In genomic region chr11:115286201-115286993, GRCm38 (mm10) we compare ENCODE assay signal across 21 mouse cellular contexts. TPM values are rescaled to one million over a fixed set of nuclear protein-coding genes. Genes with fewer than 3 reads are reported as not detected.
DNase-seq lines count a peak whose midpoint lies in the region; ATAC-seq and TF ChIP-seq lines count a peak whose summit lies in the region.
"Had no signal": no experiment of that assay in that cellular context is flagged by ENCODE, and none has a peak within 500 bp of the region (broad histone marks: within the 10 kb centered on the region; RNA-seq: fewer than 3 reads in every experiment).

No protein-coding gene starts in this region.

- no peaks in the 10 kb centered on the region for H3K36me3 ChIP-seq in midbrain, embryonic 15.5 days (replicated peaks)
- no peaks in the 10 kb centered on the region for H3K36me3 ChIP-seq in midbrain, embryonic 10.5 days
- H3K36me3 ChIP-seq in midbrain, postnatal 0 days (ENCODE audit: insufficient read depth, low read length), result no peaks in the 10 kb centered on the region
- H3K36me3 ChIP-seq: embryonic facial prominence, embryonic 10.5 days; neural tube, embryonic 12.5 days had no signal

- no peak for DNase-seq in frontal cortex, postnatal 10 days (ENCODE audit: low spot score in 2 of 2)
- no peak for DNase-seq in midbrain, embryonic 10.5 days (ENCODE audit: low spot score)
- DNase-seq in brain, adult 2 months (ENCODE audit: low read depth, low spot score), result peak; percentile 56
- DNase-seq in midbrain, postnatal 0 days (ENCODE audit: low spot score), result peak; percentile 49
- DNase-seq in retina, embryonic 14.5 days (ENCODE audit: low spot score), result no peak
- DNase-seq: adrenal gland, postnatal 10 days; heart, adult 2 months; heart, postnatal 10 days; kidney, postnatal 14 days; layer of hippocampus, postnatal 36 days; lung, adult 2 months; thymus, postnatal 36 days had no signal

- H3K9me3 ChIP-seq in midbrain, embryonic 15.5 days, result no peaks in the 10 kb centered on the region
- H3K9me3 ChIP-seq in midbrain, embryonic 10.5 days (replicated peaks), result no peaks in the 10 kb centered on the region
- no peaks in the 10 kb centered on the region for H3K9me3 ChIP-seq in midbrain, postnatal 0 days (ENCODE audit: low read length)
- H3K9me3 ChIP-seq: embryonic facial prominence, embryonic 10.5 days; neural tube, embryonic 12.5 days had no signal

- peak overlapping the region; percentile 45; the same call in 1 of the 2 replicates for H3K27ac ChIP-seq in midbrain, embryonic 15.5 days
- no peak overlapping the region for H3K27ac ChIP-seq in midbrain, embryonic 10.5 days (replicated peaks)
- H3K27ac ChIP-seq in midbrain, postnatal 0 days (ENCODE audit: low read depth, low read length), result peak overlapping the region; percentile 52
- H3K27ac ChIP-seq: embryonic facial prominence, embryonic 10.5 days; heart, adult 2 months; neural tube, embryonic 12.5 days had no signal

- 71% methylated on average over 19 of the region's 19 CpGs for WGBS in midbrain, embryonic 15.5 days
- 81% methylated on average over 19 of the region's 19 CpGs for WGBS in midbrain, embryonic 10.5 days
- 66% methylated on average over 19 of the region's 19 CpGs for WGBS in midbrain, postnatal 0 days

- no peak for TF ChIP-seq CTCF in midbrain, postnatal 0 days (IDR thresholded peaks at IDR 0.05)

- H3K4me1 ChIP-seq in midbrain, embryonic 15.5 days, result no peaks in the 10 kb centered on the region
- 0 out of 2 replicates have a peak, but pooled peaks cover 3% of the 10 kb centered on the region for H3K4me1 ChIP-seq in midbrain, embryonic 10.5 days
- H3K4me1 ChIP-seq in midbrain, postnatal 0 days (ENCODE audit: insufficient read depth, low read length), result no peaks in the 10 kb centered on the region

- H3K4me2 ChIP-seq in midbrain, embryonic 15.5 days, result no peak overlapping the region
- H3K4me2 ChIP-seq in midbrain, postnatal 0 days (ENCODE audit: low read depth, low read length, poor library complexity, severe bottlenecking), result no peak overlapping the region
- H3K4me2 ChIP-seq: neural tube, embryonic 12.5 days had no signal

- no peak overlapping the region for H3K9ac ChIP-seq in midbrain, embryonic 15.5 days
- no peak overlapping the region for H3K9ac ChIP-seq in midbrain, postnatal 0 days (replicated peaks; ENCODE audit: low read length, poor library complexity, severe bottlenecking)
- H3K9ac ChIP-seq: neural tube, embryonic 12.5 days had no signal

- peak; percentile 79 for ATAC-seq in frontal cortex, adult (ENCODE audit: low TSS enrichment)
- no peak; the same call in 1 of the 2 replicates for ATAC-seq in midbrain, embryonic 15.5 days (replicated peaks)
- peak; percentile 42; the same call in 1 of the 2 replicates for ATAC-seq in midbrain, postnatal 0 days (ENCODE audit: low FRiP score)
- ATAC-seq: intestine, postnatal 0 days; Patski had no signal

- no peaks in the 10 kb centered on the region for H3K27me3 ChIP-seq in midbrain, embryonic 15.5 days (replicated peaks)
- no peaks in the 10 kb centered on the region for H3K27me3 ChIP-seq in midbrain, embryonic 10.5 days (ENCODE audit: low read depth, poor library complexity, severe bottlenecking)
- H3K27me3 ChIP-seq in midbrain, postnatal 0 days (ENCODE audit: insufficient read depth, low read length), result no peaks in the 10 kb centered on the region
- H3K27me3 ChIP-seq: neural tube, embryonic 12.5 days; Patski had no signal

- no peak overlapping the region for H3K4me3 ChIP-seq in midbrain, embryonic 15.5 days
- no peak overlapping the region for H3K4me3 ChIP-seq in midbrain, embryonic 10.5 days
- H3K4me3 ChIP-seq in midbrain, postnatal 0 days (ENCODE audit: low read depth, low read length), result no peak overlapping the region
- H3K4me3 ChIP-seq: embryonic facial prominence, embryonic 10.5 days; heart, adult 2 months; neural tube, embryonic 12.5 days had no signal

RNA-seq across cellular contexts. Expression of gene Fdxr, which starts 9.5 kb away (rescaled TPM):
- polyA plus RNA-seq in midbrain, embryonic 15.5 days (2015; fragmentation: Nextera tagmentation; extraction: Ambion mirVana), result 21.5 and 22.1 TPM in 2 replicates
- polyA plus RNA-seq in midbrain, embryonic 10.5 days (2016; fragmentation: Nextera tagmentation; extraction: Ambion mirVana), result 16.7 and 19.8 TPM in 2 replicates
- 17.7 and 18.8 TPM in 2 replicates for total RNA-seq in midbrain, postnatal 0 days (2014; rRNA removed)
- polyA plus RNA-seq in midbrain, postnatal 0 days (2015; fragmentation: Nextera tagmentation; extraction: Ambion mirVana), result 14.8 and 16.7 TPM in 2 replicates

RNA-seq across cellular contexts. Expression of gene Fads6, which starts 11.1 kb away (rescaled TPM):
- polyA plus RNA-seq in midbrain, embryonic 15.5 days (2015; fragmentation: Nextera tagmentation; extraction: Ambion mirVana), result 0.96 and 1.0 TPM in 2 replicates
- polyA plus RNA-seq in midbrain, embryonic 10.5 days (2016; fragmentation: Nextera tagmentation; extraction: Ambion mirVana), result 0.22 and 0.37 TPM in 2 replicates
- total RNA-seq in midbrain, postnatal 0 days (2014; rRNA removed), result 10.2 and 10.6 TPM in 2 replicates
- polyA plus RNA-seq in midbrain, postnatal 0 days (2015; fragmentation: Nextera tagmentation; extraction: Ambion mirVana), result 1.4 and 1.6 TPM in 2 replicates

RNA-seq across cellular contexts. Expression of gene Grin2c, which starts 19.4 kb away (rescaled TPM):
- 0.21 and 0.26 TPM in 2 replicates for polyA plus RNA-seq in midbrain, embryonic 15.5 days (2015; fragmentation: Nextera tagmentation; extraction: Ambion mirVana)
- 0.02 and 0.06 TPM in 2 replicates for polyA plus RNA-seq in midbrain, embryonic 10.5 days (2016; fragmentation: Nextera tagmentation; extraction: Ambion mirVana)
- total RNA-seq in midbrain, postnatal 0 days (2014; rRNA removed), result 2.9 and 4.1 TPM in 2 replicates
- polyA plus RNA-seq in midbrain, postnatal 0 days (2015; fragmentation: Nextera tagmentation; extraction: Ambion mirVana), result 0.59 and 0.75 TPM in 2 replicates
- total RNA-seq: heart, postnatal 10 days; megakaryocyte, adult 5-6 weeks had no signal
- polyA plus RNA-seq: intestine, postnatal 0 days; Patski; stomach, embryonic 16.5 days had no signal

RNA-seq across cellular contexts. Expression of gene Otop2, which starts 20.6 kb away (rescaled TPM):
- 0.17 TPM in 1 of 2 replicates, not detected in the other for polyA plus RNA-seq in midbrain, embryonic 15.5 days (2015; fragmentation: Nextera tagmentation; extraction: Ambion mirVana)
- polyA plus RNA-seq in midbrain, embryonic 10.5 days (2016; fragmentation: Nextera tagmentation; extraction: Ambion mirVana), result not detected in 2 replicates
- 0.05 and 1.5 TPM in 2 replicates for total RNA-seq in midbrain, postnatal 0 days (2014; rRNA removed)
- polyA plus RNA-seq in midbrain, postnatal 0 days (2015; fragmentation: Nextera tagmentation; extraction: Ambion mirVana), result 0.15 and 0.22 TPM in 2 replicates
- total RNA-seq: adrenal gland, postnatal 10 days; heart, adult 2 months; heart, postnatal 10 days; megakaryocyte, adult 5-6 weeks had no signal
- polyA plus RNA-seq: embryonic facial prominence, embryonic 10.5 days; heart, adult 2 months; neural tube, embryonic 12.5 days; Patski had no signal

RNA-seq across cellular contexts. Expression of gene Ush1g, which starts 35.4 kb away (rescaled TPM):
- polyA plus RNA-seq in midbrain, embryonic 15.5 days (2015; fragmentation: Nextera tagmentation; extraction: Ambion mirVana), result 0.09 and 0.18 TPM in 2 replicates
- polyA plus RNA-seq in midbrain, embryonic 10.5 days (2016; fragmentation: Nextera tagmentation; extraction: Ambion mirVana), result not detected in 2 replicates
- 0.14 TPM in 1 of 2 replicates, not detected in the other for total RNA-seq in midbrain, postnatal 0 days (2014; rRNA removed)
- polyA plus RNA-seq in midbrain, postnatal 0 days (2015; fragmentation: Nextera tagmentation; extraction: Ambion mirVana), result 0.21 and 0.32 TPM in 2 replicates
- total RNA-seq: megakaryocyte, adult 5-6 weeks had no signal
- polyA plus RNA-seq: limb, embryonic 14.5 days had no signal

Comparison
In these comparisons a context has a peak if more than half of its experiments do, and no peak if none do; other contexts are left out.
1. DNase-seq: peak in brain, adult 2 months (single experiment) and midbrain, postnatal 0 days (single experiment); none in frontal cortex, postnatal 10 days (0 of 2), midbrain, embryonic 10.5 days (single experiment) and retina, embryonic 14.5 days (single experiment).